Mouse (Mus musculus) lung, embryonic 14.5 days (tissue): ENCODE data around the gene Cenpp. TPM values are rescaled to one million over a fixed set of nuclear protein-coding genes. Genes with fewer than 3 reads are reported as not detected.
"Not testable (repeated sequence)": the region's sequence is repeated elsewhere in the genome, so short reads cannot be mapped to it uniquely, and the experiment has no call there.

Experiments
- ATAC-seq: fragments of 200-750 bp; cut with Nextera tagmentation; 2 replicates; pipeline ENCODE4 v1.8.0; 2017; ENCODE audit warnings: mild to moderate bottlenecking, moderate TSS enrichment, moderate library complexity; ENCODE audit not compliant: insufficient read depth
- DNase-seq: peaks from one replicate; pipeline ENCODE4 v3.0.0-alpha.2; 2015
- H3K27ac ChIP-seq: fragments of 300-500 bp; sonication (generic); 2 replicates; pipeline ENCODE4 v1.5.1; 2014; ENCODE audit warnings: low read depth, mild to moderate bottlenecking, moderate library complexity
- H3K27me3 ChIP-seq: fragments of 300-500 bp; sonication (generic); 2 replicates; pipeline ENCODE4 v1.6.1; 2014; ENCODE audit warnings: low read length, control low read depth; ENCODE audit not compliant: insufficient read depth
- H3K36me3 ChIP-seq: fragments of 300-500 bp; sonication (generic); 2 replicates; pipeline ENCODE4 v1.6.1; 2014; ENCODE audit warnings: control low read depth; ENCODE audit not compliant: insufficient read depth
- H3K4me1 ChIP-seq: fragments of 300-500 bp; sonication (generic); 2 replicates; pipeline ENCODE4 v1.6.1; 2014; ENCODE audit warnings: antibody characterized with exemption, control low read depth; ENCODE audit not compliant: insufficient read depth
- H3K4me2 ChIP-seq: fragments of 300-500 bp; sonication (generic); 2 replicates; pipeline ENCODE4 v1.6.1; 2014; ENCODE audit warnings: mild to moderate bottlenecking
- H3K4me3 ChIP-seq: fragments of 300-500 bp; sonication (generic); 2 replicates; pipeline ENCODE4 v1.5.1; 2014; ENCODE audit warnings: low read depth, low read length
- H3K9ac ChIP-seq: fragments of 300-500 bp; sonication (generic); 2 replicates; pipeline ENCODE4 v1.6.1; 2014
- H3K9me3 ChIP-seq: fragments of 300-500 bp; sonication (generic); 2 replicates; pipeline ENCODE4 v1.6.1; 2016; ENCODE audit warnings: low read depth, low read length, control low read depth
- CTCF ChIP-seq: IDR thresholded peaks from 2 replicates; pipeline ENCODE4 v1.5.1; 2016; ENCODE audit warnings: antibody characterized with exemption, low read depth
- WGBS: fragments of 180-500 bp; shearing (Covaris S2); extraction: QIAGEN DNeasy Blood & Tissue Kit; methylation state at CpG from one replicate; pipeline ENCODE4 v1.1.7; 2014; 5-methylcytosine and 5-hydroxymethylcytosine counted together
- polyA plus RNA-seq: library from polyadenylated mRNA; unstranded; fragments of >200 nt; fragmentation: Nextera tagmentation; extraction: Ambion mirVana; gene quantifications from 2 replicates; pipeline ENCODE4 v1.2.1, GENCODE M21; 2014

The Cenpp gene
- polyA plus RNA-seq, 1 experiment from 2014 or later: 40.0 TPM

- no peak for TF ChIP-seq CTCF
- H3K4me1 ChIP-seq: no peaks in the 10 kb centered on the region
- H3K27ac ChIP-seq: peak within 1 kb of the TSS; percentile 65; the same call in 1 of the 2 replicates
- DNase-seq (peak; percentile 91), ATAC-seq (peak; percentile 89)
- no peaks in the 10 kb centered on the region for H3K27me3 ChIP-seq
- H3K4me3 ChIP-seq: peak within 1 kb of the TSS; percentile 28
- no peaks in the 10 kb centered on the region for H3K36me3 ChIP-seq
- peak within 1 kb of the TSS; percentile 44 for H3K4me2 ChIP-seq
- H3K9ac ChIP-seq: no peak within 1 kb of the TSS
- WGBS: 43% methylated on average over 4 of the region's 4 CpGs
- no peaks in the 10 kb centered on the region for H3K9me3 ChIP-seq
These were observed 44.9 kb downstream of the Cenpp start, which contains the start of gene Ogn for GRCm38 (mm10) chr13:49607714-49608113. Ogn (plus strand) TSS chr13:49608046.

- Histone ChIP-seq H3K4me2 (no peak overlapping the region), H3K4me3 (no peak overlapping the region), H3K4me1 (no peaks in the 10 kb centered on the region), H3K9me3 (no peaks in the 10 kb centered on the region), H3K36me3 (no peaks in the 10 kb centered on the region), H3K27ac (no peak overlapping the region), H3K27me3 (no peaks in the 10 kb centered on the region), H3K9ac (no peak overlapping the region)
- DNase-seq (no peak), ATAC-seq (no peak)
- TF ChIP-seq CTCF: no peak
These were observed 49.0 kb downstream of the Cenpp start for GRCm38 (mm10) chr13:49603603-49604002.

GRCm38 (mm10) chr13:49602541-49602940 is 50.0 kb downstream of the Cenpp start:
- ATAC-seq: not testable (repeated sequence)

GRCm38 (mm10) chr13:49586062-49586461 is 66.5 kb downstream of the Cenpp start:
- H3K9me3 ChIP-seq: no peaks in the 10 kb centered on the region
- no peak overlapping the region for H3K27ac ChIP-seq
- no peaks in the 10 kb centered on the region for H3K27me3 ChIP-seq
- H3K4me1 ChIP-seq: no peaks in the 10 kb centered on the region
- TF ChIP-seq CTCF: no peak
- no peak overlapping the region for H3K4me2 ChIP-seq
- 93% methylated on average over 6 of the region's 6 CpGs for WGBS
- DNase-seq (no peak), ATAC-seq (no peak)
- no peaks in the 10 kb centered on the region for H3K36me3 ChIP-seq
- H3K9ac ChIP-seq: no peak overlapping the region
- H3K4me3 ChIP-seq: no peak overlapping the region

More at GRCm38 (mm10) chr13:49602541-49602940, 50.0 kb downstream of the Cenpp start:
- H3K9ac ChIP-seq, H3K4me3 ChIP-seq, H3K4me1 ChIP-seq, DNase-seq, H3K27me3 ChIP-seq, H3K4me2 ChIP-seq, H3K36me3 ChIP-seq, H3K9me3 ChIP-seq, H3K27ac ChIP-seq: not testable (repeated sequence)
- WGBS: 85% methylated on average over 2 of the region's 2 CpGs

DNA sequence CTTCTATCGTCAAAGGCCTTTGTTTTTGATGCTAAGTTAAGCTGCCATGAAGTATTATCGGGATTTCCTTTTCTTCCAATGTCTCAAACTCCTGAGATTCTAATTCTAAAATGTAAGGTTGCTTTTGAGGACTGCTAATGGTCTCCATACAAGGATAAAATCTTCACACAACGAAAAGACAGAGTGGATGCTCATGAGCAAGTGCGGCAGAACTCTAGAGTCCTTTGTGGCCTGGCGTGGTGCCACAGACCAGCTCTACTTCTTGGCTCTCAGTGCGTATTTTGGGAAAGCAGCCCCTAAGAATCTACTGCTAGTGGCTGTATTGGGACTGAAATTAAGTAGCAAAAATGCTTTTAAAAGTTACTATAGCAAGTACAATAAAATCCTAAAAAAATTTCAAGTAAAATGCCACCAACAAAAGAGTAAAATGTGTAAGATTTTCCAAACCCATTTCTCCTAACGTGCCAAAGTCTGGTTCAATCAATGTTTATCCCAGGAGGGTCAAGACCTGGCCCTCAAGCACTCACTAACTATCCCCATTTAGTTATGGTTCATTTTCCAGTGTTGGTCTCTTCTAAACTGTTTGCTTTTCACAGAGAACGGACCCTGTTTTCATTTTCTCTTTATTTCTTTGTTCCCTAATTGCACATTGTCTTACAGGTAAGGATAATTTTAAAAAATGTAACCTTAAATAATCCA is 68.1 kb downstream of the Cenpp start:
- Histone ChIP-seq H3K4me1 (no peaks in the 10 kb centered on the region), H3K4me2 (no peak overlapping the region), H3K9me3 (no peaks in the 10 kb centered on the region), H3K36me3 (no peaks in the 10 kb centered on the region), H3K27ac (no peak overlapping the region), H3K27me3 (no peaks in the 10 kb centered on the region), H3K9ac (no peak overlapping the region), H3K4me3 (no peak overlapping the region)
- no peak for ATAC-seq
- no peak for TF ChIP-seq CTCF
- peak; percentile 77 for DNase-seq
- WGBS: 64% methylated on average over 8 of the region's 8 CpGs

DNA sequence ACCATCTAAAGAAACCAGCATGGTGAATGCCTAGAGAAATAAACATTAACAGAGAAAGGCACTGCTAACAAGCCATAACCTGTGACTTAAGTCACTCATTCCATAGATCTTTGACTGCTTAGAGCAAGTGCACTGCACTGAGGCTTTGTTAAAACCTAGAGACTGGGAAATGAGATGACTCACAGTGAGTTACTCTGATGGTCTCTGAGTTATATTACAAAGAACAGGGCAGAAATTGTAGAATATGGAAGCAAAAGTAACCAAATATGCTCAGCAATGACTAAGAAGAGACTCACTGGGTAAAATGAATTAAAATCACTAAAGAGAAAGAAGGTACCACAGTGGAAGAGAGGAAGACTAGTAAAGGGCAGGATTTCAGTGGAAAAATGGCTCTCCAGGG is 68.7 kb downstream of the Cenpp start:
- no peak for TF ChIP-seq CTCF
- Histone ChIP-seq H3K4me2 (no peak overlapping the region), H3K4me1 (no peaks in the 10 kb centered on the region), H3K27me3 (no peaks in the 10 kb centered on the region), H3K9ac (no peak overlapping the region), H3K9me3 (no peaks in the 10 kb centered on the region), H3K27ac (no peak overlapping the region), H3K4me3 (no peak overlapping the region), H3K36me3 (no peaks in the 10 kb centered on the region)
- DNase-seq (no peak), ATAC-seq (no peak)

DNA sequence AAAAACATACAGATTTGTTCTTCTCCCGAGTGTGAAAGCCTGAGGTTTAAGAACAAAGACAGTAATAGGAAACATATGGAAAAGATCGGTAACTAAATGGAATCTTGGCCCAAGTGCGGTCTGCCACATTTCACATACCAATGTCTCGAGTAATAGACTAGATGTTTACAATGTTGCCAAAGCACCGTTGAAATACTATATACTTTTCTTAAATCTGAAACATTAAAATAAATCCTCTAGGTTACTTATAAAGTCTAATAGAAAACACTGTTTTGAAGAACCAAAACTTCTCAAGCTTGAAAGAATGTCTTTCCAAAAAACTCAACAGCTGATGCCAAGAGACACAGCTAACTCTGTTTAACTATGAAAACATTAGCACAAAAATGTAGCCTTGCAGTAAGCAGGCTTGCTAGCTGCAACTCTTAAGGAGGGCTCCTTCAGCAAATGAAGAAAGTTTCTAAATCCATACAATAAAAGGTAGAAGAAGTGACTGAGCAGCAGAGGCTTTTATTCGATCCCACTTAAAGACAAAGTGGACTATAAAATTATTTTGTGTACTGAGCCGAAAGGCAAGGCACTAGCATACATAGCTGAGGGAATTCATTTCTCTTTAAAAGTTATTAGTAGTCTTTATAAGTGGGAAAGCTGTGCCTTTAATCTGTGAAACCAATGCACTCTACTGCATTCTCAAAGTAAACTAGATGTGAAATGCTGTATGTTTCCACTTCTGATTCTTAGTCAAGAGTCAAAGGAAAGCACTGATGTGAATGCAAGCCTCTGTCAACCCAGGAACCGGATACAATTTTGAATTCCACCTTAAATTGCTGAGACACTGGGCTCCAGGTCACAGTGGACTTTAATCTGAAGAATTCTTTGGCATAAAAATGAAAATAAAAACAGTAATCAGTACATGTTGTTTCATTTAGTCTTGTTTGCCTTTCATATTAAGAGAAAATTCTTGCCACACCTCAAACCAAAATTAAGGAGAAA is 70.7 kb downstream of the Cenpp start, which contains the start of gene Omd:
Gene Omd (plus strand): TSS at position 922 of the 990 bp plus-strand sequence.
- no peak for TF ChIP-seq CTCF
- H3K4me1 ChIP-seq: 0 out of 2 replicates have a peak, but pooled peaks cover 3% of the 10 kb centered on the region
- H3K9ac ChIP-seq: no peak within 1 kb of the TSS
- ATAC-seq: peak; percentile 56
- WGBS: 41% methylated on average over 8 of the region's 8 CpGs
- DNase-seq: peak; percentile 78
- no peaks in the 10 kb centered on the region for H3K9me3 ChIP-seq
- peak within 1 kb of the TSS; percentile 94 for H3K27ac ChIP-seq
- no peak within 1 kb of the TSS for H3K4me3 ChIP-seq
- no peaks in the 10 kb centered on the region for H3K36me3 ChIP-seq
- H3K4me2 ChIP-seq: peak within 1 kb of the TSS; percentile 18; the same call in 1 of the 2 replicates
- no peaks in the 10 kb centered on the region for H3K27me3 ChIP-seq
